Mouse (Mus musculus): ENCODE measurements around the gene Brap.

GRCm38 (mm10) chr5:121639601-121640000 is 20.8 kb upstream of the Brap start:
- TF ChIP-seq GATA1 (IDR thresholded peaks at IDR 0.05; ENCODE audit: low read length) = no peak
- no peak for TF ChIP-seq TAL1 (IDR thresholded peaks at IDR 0.05; ENCODE audit: low read length)

Measured in erythroblast, embryonic 14.5 days (primary cell).